Mouse (Mus musculus): ENCODE measurements around the gene Clstn1.

Gene Clstn1

DNA sequence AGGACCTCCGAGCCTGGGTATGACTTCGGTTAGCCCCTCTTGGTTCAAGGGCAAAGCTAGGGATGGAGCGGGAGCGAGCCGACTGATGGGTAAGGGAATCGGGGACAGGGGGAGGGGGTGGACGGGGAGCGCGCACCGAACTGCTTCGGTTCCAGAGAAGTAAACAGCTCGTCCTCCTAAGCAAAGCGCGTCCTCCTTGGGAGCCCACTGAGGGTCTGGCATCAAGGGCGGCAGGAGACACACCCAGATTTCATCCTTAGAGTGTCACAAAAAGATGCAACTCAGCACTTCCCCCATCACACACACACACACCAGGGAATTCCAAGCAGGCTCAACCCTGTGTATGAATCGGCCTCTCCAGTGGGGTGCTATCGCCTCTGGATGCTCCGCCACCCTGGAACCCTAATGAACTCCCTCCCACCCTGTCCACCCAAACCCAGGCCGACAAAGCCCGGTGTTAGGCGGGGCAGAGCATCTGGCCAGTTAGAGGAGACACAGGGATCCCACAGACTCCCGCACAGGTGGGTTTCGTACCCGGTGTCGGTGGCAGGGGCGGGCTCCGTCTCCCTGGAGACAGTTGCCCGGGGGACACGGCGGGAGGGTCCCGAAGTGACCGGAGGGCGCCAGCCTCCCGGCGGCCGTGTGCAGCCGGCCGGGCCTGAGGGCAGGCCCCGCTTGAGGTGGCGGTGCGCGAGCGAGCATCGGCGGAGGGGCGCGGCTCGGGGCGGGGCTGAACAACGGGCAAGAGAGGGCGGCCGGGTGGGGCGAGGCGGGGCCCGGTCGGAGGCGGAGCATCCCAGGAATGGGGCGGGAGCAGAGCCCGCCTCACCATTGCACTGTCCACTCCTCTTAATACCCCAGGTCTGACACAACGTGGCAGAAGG is 89.4 kb downstream of the Clstn1 start:
- peak; percentile 88 for DNase-seq (ENCODE audit: extremely low spot score)

- DNase-seq (ENCODE audit: extremely low spot score), result no peak
Observed at GRCm38 (mm10) chr4:149678006-149678405, 91.7 kb downstream of the Clstn1 start.

DNA sequence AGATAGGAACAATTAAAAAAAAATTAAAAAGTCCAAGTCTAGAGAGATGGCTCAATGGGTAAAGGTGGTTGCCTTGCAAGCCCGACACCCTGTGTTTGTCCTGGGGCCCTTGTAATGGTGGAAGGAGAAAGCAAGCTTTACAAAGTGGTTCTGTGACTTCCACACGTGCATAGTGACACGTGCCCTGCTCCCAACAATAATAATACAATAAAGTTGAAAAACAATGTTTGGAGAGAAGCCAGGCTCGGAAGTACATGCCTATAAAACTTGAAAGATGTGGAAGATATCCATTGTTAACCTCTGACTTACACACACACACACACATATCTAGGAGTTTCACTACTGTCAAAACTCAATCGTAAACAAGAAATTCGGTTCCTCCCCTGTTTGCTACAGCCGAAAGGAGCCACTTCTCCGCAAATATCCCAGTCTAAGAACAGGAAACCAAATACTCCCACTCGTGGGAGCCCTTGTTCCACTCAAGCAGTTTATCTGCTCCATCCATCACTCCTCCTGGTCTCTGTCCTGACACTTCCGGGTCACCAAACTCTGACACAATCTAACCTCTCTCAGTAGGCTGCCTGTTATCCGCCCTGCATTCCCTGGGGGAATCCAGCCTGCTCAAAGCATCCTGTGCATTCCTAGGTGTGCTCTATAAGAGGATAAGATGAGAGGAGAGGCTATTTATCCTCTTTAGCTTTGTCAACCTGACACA is 92.9 kb downstream of the Clstn1 start:
- no peak for DNase-seq (ENCODE audit: extremely low spot score)

DNA sequence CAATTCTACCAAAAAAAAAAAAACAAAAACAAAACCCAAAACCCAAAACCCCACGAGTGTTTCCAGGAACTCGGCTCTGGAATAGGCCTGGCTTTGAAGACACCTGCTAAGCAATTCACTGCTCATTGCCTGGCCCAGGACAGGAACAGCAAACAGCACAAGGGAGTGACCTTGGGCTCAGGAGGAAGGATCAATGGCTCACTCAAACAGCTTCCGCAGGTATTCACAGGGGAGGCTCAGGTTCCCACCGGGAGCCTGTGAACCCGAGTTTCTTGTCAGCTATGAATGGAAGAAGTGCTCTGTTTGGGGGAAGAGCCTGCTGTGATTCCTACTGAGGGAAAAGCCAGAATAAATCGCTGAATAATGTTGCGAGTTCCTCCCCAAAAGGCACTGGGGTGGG is 97.6 kb downstream of the Clstn1 start:
- no peak for DNase-seq (ENCODE audit: extremely low spot score)

DNA sequence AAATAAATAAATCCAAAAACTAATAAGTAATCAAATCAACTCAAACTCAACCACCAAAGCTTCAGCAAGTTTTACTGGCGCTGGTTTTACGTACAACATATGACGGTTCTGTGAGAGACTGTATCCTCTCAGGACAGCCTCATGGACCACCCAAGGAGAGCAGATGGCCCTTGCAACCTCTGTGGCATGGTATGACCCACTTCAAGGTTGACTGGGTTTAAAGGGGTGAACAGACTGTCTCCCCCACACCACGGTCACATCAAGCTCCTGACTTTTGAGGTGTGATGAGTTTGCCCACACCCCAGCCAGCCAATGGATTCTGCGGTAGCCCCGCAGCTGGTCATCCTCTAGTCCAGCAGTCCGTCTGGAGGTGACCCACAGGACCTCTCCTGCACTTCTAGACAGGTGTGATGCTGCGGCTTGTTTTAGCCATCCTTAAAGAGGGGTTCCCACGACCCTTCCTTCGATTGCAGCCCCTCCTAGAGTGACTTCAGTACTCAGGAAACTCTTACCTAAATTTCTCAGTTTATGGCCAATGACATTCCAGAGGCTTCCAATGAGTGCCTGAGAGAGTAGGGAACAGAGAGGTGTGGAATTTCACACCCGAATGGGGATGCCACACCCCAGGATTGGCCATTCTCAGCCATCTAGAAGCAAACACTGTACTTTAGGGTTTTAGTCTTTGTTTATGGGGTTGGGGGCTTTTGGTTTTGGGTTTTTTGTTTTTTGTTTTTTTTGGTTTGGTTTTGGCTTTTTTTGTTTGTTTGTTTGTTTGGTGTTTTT is 98.8 kb downstream of the Clstn1 start:
- DNase-seq (ENCODE audit: extremely low spot score), result no peak

- DNase-seq (ENCODE audit: extremely low spot score), result no peak
Observed at GRCm38 (mm10) chr4:149688861-149689260, 102.6 kb downstream of the Clstn1 start.

DNA sequence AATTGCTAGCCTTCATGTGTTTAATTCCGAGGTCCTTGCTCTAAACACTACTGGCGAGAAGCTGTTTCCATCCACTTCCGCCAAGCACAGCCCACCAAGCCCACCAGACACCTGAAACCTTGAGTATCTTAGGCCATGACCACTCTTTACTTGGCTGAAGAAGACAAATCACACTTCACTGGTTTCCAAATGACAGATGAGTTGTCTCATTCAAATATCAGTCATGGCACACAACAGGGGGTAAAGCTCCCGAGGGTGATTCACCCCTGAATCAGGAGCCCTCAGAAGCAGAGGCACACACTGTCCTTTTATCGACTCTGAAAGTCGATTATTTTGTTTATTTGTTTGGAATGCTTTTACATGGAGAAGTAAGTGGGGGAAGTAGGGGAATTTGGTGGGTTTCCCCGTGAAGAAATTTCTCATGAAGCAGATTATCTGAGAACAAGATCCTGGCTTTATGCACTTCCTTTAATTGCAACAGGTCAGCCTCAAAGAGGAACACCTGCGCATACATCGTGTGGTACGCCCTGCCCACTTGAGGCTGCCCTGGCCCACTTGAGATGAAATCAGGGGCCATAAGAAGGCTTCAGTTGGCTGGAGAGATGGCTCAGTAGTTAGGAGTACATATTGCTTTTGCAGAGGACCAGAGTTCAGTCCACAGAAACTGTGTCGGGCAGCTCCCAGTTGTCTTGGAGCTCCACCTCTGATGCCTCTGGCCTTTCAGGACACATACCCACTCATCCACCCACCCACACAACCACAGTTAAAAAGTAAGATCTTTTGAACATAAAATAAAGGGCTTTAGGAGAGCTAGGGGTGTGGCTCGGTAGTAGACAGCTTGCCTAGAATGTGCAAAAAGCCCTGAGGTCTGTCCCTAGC is 103.8 kb downstream of the Clstn1 start:
- DNase-seq (ENCODE audit: extremely low spot score), result no peak

DNA sequence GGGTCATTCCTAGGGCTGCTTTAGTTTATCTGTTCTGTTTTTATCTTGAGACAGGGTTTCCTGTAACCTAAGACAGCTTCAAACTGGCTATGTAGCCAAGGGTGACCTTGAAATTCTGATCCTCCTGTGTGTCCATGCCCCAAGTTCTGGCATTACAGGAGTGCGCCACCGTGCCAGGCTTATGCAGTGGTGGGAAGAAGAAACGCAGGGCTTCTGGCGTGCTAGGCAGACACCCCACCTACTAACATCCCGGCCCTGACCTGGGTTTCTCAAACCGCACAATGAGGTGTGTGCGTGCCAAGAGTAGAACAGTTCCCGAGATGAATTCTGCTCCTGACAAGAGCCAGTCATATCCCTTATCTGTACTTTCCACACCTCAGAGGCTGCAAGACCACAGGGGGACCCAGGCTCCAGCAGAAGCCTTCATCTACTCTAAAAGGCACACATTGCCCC is 104.6 kb downstream of the Clstn1 start:
- no peak for DNase-seq (ENCODE audit: extremely low spot score)

DNA sequence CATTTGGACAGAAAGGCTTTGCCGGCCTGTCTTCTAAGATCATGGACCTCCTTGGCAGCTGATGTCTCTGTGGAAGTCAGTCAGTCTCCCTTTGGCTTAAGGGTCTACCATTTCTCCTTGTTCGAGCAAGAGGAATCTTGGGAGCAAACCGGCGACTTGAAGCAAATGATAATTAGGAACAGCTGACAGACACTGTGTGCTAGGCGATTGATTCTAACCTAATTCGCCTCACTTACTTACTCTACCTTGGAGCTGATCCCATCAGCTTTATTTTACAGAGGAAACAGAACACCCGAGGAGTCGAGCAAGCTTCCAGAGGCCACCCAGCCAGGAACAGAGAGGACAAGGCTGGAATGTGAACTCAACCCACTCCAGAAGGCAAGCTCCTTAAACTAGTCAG is 105.1 kb downstream of the Clstn1 start:
- no peak for DNase-seq (ENCODE audit: extremely low spot score)

DNA sequence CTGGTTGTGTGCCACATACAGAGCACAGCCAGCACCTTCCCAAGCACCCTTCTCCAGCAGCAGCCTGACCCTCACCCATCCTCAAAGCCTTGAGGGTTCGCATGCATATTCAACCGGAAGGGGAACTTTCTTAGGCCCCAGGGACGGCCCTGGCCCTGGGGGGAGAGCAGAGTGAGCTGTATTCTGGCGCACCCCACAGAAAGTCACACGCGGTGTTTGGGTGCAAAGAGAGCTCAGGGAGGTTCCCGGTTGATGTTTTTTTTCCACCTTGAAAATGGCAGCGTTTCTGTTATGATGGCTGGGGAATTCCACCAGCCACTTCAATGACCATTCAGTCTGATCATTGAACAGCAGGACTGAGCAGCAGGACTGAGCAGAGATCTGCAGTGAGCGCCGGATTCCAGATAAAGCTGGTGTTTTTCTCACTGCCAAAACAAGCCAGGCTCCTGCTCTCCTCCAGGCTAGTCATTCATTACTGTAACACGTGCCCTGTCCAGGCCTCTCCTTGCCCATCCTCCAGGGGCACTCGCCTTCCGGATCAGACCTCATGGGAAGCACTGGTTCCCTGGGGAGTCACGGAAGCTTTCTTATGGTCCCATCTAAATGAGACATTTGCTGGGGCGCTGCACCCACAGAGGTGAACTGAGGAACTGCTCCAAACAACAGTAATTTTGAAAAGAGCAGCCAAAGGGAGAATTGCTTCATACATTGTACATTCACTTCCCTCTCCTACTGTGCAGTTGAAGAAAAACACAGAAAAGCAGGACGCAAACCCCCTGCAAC is 110.1 kb downstream of the Clstn1 start:
- no peak for DNase-seq (ENCODE audit: extremely low spot score)

DNA sequence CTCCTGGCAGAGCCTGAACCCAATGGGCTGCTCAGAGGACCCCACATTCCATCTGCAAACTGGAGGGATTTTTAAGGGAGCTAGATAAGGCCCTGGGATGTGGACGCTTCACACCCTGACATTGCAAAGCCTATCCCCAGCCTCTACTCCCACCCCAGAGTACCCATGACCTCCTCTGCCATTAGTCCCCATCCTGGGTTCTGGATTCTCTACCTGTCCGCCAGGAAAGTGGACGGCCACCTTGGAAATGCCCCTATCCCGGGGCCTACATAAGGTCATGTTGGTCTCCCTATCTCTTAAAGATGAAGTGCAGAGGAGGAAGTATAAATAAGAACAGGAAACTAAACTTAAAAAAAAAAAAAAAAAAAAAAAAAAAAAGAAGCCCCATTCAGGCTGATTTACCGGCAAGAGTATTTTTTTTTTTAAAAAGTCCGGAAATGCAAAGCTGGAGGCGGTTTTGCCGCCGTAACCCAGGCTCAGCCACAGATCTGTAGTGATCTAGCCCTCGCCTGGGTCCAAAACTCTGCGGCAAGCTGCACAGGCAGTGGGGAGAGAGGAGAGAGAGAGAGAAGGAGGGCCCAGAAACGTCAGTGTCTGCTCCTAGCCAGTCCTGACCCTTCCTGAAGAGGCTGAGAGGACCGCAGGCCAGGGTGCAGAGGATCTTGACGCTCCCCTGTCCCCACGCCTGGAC is 111.4 kb downstream of the Clstn1 start:
- DNase-seq (ENCODE audit: extremely low spot score), result no peak

GRCm38 (mm10) chr4:149698197-149698821 is 112.0 kb downstream of the Clstn1 start:
- DNase-seq (ENCODE audit: extremely low spot score), result peak; percentile 77
